Mouse (Mus musculus) retina, postnatal 1 day (tissue): ENCODE data around the gene Gm6902.
"Not testable (repeated sequence)": the region's sequence is repeated elsewhere in the genome, so short reads cannot be mapped to it uniquely, and the experiment has no call there.

Source experiments
- DNase-seq: peaks from one replicate; pipeline ENCODE4 v3.0.0-alpha.2; 2012

Gm6902 gene

DNA sequence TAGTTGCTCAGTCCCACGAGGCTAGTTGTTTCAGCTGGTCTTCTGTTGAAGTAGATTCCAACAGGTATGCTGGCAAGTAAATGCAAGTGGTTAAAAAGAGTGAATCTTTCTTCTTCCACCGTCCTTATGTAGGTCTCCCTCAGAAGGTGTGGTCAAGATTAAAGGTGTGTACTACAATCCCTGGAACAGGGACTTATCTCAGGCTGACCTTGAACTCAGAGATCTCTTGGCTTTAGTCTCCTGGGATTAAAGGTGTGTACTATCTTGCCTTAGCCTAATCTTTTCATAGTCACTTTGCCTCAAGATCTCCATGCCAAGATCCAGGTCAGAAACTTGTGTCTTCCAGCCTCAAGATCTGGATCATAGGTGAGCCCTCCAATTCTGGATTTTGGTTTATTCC lies at the start of gene Gm6902:
Gene Gm6902, minus strand, starts transcription at position 101 of the 400 bp plus-strand sequence.
- not testable (repeated sequence) for DNase-seq

DNA sequence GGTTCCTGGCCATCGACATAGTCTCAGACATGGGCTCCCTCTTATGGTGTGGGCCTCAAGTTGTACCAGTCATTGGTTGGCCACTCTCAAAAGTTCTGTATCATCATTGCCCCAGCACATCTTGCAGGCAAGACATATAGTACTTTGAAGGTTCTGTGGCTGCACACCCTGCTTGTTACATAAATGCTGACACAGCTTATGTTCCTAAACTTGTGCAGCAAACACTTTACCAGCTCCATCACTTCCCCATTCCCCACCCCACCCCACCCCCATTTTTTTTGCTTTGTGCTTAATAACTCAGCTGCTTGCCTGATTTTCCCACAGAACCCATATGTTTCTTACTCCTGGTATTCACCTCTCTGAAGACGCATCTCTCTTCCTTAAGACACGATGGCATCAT lies 22.2 kb upstream of the Gm6902 start, which contains the start of gene Nlrp4e:
Gene Nlrp4e, plus strand, starts transcription at position 301 of the 400 bp plus-strand sequence.
- not testable (repeated sequence) for DNase-seq

DNA sequence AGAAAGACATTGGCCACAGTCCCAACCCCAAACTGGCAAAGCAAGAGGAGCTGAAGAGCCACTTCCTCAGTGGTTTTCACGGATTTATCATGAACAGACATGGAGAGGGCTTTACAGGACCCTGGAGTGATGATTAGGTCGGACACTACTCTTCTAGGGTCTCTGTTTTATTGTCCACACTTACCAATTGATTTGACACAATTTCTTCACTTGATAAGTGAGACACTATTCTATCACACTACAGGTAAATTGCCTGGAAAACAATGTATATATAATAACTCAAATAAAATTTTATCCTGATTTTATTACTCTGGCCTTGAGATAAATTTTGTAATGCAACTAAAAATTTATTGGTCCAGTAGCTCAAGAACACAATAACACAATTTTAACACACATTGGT lies 27.1 kb downstream of the Gm6902 start, which contains the start of gene Vmn1r166:
Gene Vmn1r166, minus strand, starts transcription at position 101 of the 400 bp plus-strand sequence.
- DNase-seq, result not testable (repeated sequence)
